Mouse (Mus musculus) left cerebral cortex, adult 11 months (tissue): ENCODE data around the gene Plcl1.

ENCODE experiments used
- DNase-seq: peaks from one replicate; pipeline ENCODE4 v3.0.0; 2022; ENCODE audit warnings: low spot score

Plcl1 gene

DNA sequence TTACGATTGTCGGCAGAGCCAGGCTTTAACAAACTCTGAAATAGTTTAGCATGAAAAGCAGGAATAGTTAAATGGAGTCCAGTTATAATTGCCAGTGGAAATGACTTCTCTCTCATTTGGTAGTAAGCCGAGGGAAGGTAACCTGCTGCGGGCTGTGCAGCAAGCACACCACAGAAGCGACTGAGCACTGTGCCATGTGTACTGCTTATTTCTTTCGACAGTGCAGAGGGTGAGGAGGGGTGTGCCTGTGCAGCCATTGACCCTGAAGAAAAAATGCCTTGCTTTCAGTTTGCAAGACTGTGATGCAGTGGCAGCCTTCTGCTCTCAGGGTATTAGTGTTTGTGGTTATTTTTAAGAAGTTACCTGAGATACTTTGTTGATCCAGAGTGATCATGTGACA is 299.5 kb downstream of the Plcl1 start:
- no peak for DNase-seq

DNA sequence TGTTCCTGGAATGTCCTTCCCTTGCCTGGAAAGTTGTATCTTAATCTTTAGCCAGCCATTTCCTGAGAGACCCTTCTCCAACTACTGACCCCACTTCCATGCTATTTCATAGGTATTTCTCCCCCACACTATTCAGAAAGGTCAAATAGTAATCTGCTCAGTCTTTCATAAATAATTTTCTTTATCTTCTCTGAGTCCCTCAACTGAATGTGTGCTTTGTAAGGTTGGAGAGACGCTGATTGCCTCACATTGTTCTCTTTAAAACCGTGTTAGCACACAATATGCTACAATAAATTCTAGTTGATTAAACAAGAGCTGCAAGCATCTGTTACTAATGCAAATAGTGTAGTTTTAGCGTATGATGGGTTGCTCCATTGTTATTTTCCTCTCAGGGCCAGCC is 300.0 kb downstream of the Plcl1 start:
- DNase-seq: no peak

DNA sequence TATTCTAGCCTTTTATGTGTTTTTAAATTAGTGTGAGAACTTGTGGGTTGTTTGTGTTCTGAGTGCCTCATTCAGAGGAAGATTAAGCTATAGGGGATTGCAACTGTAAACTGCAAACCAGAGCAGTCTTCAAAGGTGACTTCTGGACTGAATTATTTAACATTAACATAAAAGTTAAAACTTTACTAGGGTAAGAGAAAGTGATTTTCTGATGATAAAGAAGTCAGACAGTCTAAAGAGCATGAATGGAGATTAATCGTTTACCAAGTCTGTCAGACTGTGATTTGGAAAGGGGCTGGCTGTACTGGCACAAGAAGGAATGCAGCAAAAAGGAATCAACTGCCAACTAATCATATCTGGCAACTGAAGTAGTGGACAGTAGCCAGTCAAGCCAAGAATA is 301.2 kb downstream of the Plcl1 start:
- DNase-seq: no peak

DNA sequence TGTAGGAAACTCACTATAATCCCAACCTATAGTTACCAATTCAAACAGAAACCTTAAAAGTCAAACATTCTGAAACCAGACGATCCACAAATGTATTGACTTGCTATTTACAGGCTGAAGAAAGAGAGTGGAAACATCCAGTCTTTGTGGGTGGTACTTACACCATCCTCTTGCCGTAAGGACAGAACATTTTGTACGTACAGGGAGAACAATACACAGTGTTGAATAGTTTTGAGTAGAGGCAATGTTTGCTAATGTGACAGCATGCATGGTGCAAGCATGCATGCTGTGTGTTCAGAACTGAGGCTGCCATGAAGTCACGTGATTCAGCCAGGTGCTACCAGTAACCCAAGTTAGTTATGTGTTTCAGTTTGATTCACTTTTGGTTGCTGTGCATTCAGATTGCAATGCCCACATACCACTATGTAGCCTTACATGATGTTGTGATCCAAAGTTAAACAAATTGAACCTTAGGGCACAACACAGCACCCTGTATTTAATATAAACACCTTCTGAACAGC is 311.6 kb downstream of the Plcl1 start:
- no peak for DNase-seq

DNA sequence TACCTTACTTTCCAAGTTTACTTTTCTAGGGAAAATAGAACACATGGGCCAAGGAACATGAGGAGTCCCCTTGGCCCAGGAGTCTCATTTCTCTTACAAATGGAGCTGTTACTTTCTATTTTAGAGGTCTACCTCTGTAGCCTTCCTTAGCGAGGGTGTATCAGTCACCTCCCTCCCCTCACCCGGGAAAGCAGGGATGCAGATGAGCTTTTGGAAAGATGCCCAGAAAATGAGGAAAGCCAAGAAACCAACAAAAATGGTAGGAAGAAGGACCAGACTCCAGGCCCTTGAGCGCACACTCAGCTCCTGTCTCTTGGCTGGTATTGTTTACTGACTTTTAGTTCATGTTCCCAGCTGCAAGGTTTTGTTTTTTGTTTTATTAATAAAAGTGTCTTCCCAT is 319.7 kb downstream of the Plcl1 start:
- DNase-seq: no peak

DNA sequence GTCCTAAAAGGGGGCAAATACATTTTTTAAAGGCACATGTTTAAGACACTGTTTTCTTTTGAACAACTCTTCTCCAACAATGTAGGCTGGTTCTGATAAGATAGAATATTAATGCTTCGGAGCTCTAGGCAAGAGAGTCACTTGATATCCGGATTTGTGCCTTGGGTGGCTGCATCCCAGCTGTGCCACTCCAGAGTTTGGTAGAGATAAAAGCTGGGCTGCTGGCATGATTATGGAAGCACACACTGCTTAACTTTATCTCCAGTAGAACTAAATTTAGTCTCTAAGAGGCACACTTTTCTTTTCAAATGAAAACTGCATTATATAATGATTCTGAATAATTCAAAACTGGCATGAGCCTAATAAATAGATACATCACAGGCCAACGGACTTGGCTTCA is 323.6 kb downstream of the Plcl1 start:
- DNase-seq: no peak

DNA sequence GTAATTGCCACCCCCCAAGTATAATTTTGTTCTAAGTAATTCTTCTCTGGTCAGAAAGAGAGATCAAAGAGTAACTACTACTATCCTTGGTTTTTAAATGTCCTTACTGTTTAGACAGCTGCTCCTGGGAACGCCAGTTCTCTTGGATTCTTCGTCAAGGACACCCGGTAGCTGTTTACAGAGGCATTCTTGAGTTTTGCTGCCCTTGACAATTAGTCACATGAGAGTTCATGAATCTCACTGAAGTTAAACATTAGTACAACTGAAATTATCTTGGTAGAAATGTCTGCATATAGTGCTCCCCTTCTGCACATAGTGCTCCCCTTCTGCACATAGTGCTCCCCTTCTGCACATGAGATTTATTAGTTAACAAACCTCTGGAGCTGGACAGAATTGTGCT is 327.2 kb downstream of the Plcl1 start:
- no peak for DNase-seq

DNA sequence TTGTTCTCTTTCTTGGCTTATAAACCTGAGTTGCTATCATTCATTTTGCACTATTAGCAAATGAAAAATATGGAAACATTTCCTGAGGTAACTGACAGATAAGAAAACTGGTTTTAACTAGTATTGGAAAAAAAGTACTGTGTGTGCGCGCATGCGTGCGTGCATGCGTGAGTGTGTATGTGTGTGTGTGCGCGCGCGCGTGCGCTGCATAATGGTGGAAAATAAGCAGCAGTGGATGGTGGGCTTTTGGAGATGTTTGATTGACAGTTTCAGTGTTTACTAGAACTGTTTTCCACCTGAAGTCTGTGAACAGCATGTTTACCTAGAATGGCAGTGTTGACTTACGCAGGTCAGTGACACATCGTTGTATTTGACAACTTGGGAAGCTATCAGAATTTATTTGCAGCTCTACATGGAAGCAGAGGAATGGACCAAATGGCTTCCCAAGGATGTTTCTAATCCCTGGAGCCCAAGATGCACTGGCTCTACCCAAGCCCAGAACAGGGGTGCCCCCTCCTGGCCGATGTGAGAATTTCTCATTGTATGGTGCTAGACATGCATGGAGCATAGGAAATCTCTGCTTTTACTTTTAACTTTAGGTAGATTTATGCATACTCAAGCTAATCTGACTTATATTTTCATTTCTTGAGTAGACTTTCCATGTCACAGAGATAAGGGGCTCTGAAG is 330.5 kb downstream of the Plcl1 start:
- DNase-seq: peak; percentile 44

DNA sequence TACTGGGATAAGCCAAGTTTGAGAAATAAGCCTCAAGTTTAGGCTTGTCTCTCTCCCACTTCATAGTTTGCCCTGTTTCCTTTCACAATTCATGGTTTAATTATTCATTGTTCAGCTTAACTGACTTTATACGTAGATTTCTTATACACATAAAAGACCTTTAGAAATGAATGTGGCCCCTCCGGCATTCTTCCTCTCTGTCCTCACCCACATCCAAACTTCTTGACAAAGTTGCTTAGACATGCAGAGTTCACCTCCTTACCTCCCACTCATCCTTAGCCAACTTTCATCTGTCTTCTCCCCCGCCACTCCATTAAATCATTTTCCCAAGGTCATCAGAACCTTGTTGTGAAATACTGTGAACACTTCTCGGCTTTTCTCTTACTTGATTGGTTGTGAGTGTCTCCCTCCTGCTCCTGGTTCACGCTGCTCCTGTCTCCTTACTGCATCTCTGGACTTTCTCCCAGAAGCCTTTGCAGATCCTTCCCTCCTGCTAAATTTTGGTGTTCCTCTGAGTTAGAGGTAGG is 331.1 kb downstream of the Plcl1 start:
- DNase-seq: no peak

DNA sequence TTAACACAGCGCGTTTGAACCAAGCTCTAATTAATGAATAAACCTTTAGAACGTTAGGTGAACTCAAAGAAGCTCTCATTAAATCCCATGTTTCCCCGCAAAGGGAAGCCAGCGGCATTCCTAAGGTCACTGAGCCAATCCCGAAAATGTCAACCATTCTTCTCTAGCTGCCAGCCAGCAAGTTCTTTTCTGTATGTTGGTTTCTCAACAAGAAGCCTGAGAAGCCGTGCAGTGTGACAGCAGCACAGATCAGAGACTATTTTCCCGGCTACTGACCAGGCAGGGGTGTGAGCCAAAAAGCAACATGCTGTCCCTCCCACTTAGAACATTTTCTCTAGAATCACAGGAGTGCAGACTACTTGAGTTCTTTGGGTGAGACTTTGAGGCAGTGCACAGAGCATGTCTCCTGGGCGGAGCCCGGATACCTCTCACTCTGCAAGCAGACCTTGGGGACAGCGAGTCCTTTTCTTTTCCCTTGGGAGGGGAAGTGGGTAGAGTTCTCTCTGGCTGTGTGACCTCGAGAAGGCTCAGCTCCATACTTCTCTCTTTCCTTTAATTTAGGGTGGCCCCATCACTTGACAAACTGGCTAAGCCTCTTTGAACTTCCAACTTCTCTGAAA is 333.1 kb downstream of the Plcl1 start:
- DNase-seq: no peak

DNA sequence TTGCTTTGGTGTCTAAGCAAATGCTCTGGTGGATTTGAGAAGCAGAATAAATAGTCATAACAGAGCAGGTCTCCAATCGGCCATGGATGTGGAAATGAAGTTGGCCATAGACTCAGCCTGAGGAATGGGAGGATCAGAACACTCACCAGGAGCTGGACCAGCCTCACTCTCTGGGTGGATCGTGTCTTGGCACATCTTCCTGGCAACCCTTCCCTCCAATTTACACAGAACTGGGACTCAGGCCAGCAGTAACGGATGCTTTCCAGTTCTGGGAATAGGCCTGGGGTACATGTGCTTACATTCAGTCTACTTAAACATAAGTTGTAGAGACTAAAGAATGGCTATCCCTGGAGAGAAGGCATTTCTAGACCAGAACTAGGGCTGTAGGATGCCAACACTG is 336.2 kb downstream of the Plcl1 start:
- no peak for DNase-seq

DNA sequence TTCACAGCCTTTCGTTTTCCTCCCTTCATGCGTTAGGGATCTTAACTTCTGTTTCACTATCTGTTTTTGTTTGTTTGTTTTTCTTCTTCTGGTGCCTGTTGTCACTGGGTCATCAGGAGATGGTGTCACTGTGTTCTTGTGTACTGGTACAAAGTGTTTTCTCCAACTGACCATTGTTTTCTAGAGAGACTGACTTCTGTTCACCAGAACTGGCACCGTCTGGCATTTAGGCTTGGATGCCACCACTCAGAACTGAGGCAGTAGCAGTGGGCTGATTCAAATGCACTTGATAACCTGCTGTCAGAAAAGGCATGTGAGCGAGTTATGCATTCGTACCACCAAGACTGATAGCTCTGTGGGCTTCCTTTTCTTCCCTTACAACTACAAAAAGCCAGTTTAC is 342.8 kb downstream of the Plcl1 start:
- peak; percentile 52 for DNase-seq

DNA sequence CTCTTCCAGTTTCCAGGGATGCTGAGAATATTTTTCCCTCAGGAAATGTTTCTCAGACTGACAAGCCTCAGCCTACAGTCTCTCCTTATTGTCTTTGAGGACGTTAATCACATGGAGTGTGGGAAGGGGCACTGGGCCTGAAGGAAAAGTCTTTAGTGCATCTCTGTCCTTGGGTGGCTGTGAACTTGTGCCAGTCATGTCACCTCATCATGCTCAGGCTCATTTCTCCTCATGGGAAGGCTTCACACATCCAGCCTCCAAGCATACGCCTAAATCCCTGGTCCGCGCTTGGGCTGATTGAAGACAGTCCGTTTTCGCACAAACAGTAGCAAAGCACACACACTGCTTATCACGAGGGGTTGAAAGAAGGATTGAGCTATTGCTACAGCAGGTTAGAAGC is 344.0 kb downstream of the Plcl1 start:
- DNase-seq: no peak

DNA sequence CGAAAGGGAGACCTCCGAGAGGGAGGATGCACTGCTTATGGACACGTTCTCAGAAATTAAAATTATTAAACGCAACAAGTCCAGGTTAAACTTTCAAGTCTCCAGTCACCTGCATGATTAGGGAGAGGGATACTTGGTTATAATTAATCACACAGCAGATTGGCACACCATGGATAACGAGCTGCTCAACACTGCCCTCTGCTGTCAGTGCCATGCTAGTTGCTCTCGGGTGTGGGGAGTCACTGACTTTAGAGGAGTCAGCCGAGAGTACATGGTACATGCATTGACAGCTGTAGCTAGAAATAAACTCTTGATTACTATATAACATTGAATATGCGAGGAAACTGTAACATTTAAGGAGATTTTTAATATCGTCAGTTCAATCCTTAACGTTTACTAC is 350.0 kb downstream of the Plcl1 start:
- no peak for DNase-seq

DNA sequence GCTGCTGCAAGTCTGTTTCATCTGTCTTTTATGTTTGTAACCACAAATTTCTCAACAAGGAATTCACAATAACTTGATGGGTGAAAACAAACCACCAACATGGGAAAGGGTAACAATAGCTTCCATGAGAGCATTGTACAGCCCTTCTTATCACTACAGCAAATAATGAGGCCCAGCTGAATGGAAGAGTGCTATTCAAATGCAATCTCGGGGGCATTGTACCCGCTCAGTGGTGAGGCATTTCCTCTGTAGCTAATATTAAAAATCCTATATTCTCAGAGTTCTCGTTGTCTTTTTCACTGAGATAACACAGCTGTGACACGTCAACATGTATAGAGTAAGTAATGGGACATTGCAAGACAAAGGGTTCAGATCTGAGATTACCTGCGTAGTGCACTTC is 356.6 kb downstream of the Plcl1 start:
- DNase-seq: no peak

DNA sequence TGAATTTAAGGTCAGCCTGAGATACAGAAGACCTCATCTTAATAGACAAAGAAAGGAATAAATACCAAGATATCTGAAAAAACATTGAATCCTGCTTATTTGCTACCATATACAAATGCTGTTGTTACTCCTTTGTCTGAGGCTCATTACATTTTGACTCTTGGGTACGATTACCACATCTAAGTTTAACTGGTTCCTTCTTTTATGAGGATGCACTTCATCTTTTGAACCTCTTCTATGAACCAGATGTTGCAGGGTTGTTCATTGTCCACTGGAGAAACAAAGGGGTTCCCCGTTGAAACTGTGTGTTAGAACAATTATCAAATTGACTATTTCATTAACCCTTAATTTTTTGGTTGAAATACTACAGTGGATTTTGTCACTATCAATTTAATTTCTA is 357.4 kb downstream of the Plcl1 start:
- DNase-seq: no peak

DNA sequence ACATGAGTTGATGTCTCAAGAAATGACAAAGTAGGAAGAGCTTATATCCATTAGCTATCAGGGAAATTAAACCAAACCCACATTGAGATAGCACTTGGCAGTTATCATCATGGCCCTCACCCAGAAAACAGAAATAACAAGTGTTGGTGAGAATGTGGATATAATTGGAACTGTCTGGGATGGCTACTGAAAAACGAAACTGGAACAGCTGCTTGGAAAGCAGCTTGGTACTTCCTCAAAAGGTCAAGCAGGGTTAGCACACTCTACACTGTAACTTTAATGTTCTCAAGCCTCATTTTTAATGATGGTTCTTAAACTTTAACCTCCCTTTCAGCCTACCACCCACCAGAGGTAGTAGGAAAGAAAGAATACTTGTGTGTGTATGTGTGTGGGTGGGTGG is 361.0 kb downstream of the Plcl1 start:
- DNase-seq: no peak

DNA sequence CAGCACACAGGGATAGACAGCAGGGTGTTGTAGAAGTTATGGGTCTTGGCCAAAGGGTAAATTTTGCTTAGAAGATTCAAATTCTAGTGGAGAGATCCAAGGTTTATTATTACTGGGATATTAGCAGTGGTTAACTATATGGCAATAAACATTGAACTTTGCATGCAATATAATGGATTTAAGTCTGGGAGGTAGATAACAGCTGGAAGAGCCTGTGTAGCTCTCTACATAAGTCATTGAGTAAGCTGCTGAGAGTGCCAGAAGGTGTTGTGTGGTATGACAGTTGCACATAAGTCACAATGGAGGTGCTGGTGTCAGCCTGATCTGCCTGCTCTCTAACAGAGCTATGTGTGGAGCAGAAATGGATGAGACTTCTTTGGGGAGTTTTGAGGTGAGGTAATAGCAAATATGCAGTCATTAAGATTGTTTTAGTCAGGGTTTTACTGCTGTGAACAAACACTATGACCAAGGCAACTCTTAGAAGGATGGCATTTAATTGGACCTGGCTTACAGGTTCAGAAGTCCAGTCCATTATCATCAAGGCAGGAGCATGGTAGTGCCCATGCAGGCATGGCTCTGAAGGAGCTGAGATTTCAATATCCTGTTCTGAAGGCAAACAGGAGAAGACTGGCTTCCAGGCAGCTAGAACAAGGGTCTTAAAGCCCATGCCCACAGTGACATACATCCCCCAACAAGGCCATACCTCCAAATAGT is 364.5 kb downstream of the Plcl1 start:
- DNase-seq: no peak

DNA sequence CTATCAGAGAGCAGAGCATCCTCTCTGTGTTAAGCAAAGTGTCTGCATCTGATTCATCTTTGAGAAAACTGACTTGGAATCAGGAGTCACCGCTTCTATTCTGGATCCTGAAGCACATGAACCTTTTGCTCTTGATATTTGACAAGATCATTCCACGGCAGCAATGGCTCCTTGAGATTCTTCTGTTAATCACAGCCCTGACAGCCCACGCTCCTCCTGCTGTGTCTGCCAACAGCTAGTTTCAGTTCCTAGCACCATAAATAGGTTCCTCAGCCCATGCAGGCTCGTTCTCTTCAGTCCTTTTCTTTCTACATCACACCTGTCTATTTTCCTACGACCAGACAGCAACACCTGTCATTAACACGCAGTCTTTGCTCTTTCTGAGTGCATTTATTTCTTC is 387.1 kb downstream of the Plcl1 start:
- DNase-seq: peak; percentile 36
